Mouse (Mus musculus): ENCODE data around the gene Dhx33.
A peak's percentile ranks its signal among the peaks of the same experiment; 100 is the strongest.

DNA sequence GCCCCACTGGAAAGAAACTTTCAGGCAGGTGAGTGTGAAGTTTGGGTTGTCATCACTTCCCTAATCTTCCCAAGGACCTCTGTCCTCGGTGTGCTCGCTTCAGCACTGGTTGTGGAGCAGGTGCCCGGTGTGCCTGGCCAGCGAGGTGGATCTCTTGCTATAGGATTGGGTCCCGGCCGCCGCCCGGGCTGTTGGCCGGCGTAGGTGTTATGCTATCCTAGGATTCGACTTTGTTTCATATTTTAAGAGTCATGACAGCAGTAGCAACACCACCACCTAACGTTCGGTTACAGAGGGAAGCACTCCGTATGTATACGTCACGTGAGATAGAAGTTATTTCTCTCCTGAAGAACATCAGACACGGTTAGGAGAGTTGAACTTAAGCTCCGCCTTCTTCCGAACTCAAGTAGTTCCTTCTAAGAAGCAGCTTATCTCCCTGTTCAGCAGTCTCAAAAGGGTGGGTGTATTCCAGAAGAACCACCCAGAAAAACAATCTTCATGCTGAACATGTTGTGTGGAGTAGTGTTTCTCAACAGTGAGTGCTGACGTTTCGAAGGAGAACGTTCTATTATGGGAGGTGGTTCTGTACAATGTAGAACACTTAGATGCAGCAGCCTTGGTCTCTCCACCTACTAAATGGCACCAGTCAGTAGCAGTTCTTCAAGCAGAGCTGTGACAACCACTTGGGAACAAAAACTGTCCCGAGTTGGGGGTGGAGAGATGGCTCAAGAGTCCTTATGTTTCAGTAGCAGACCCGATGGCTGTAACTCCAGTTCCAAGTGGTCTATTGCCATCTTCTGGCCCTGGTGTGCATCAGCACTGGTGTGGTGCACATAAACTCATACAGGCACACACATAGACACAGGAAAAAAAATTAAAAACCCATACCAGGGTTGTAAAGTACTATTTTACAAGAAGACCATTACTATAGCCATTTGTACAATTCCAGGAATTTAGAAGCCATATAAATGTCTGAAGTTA is 33.4 kb downstream of the Dhx33 start:
- TF ChIP-seq POLR2A (IDR thresholded peaks at IDR 0.05; ENCODE audit: extremely low read depth, insufficient read depth, low read length) (no peak), CTCF (IDR thresholded peaks at IDR 0.05; ENCODE audit: low read depth, low read length) (peak; percentile 32; the same call in 1 of the 2 replicates)

Data from liver, adult 2 months (tissue).